In genomic region chr11:54056132-54056531, GRCm38 (mm10) we compare ENCODE assay signal across 11 mouse cellular contexts. TPM values are rescaled to one million over a fixed set of nuclear protein-coding genes. Genes with fewer than 3 reads are reported as not detected.
DNase-seq lines count a peak whose midpoint lies in the region; ATAC-seq and TF ChIP-seq lines count a peak whose summit lies in the region.
"Had no signal": no experiment of that assay in that cellular context is flagged by ENCODE, and none has a peak within 500 bp of the region (broad histone marks: within the 10 kb centered on the region; RNA-seq: fewer than 3 reads in every experiment).

No protein-coding gene starts in this region.

- no peak overlapping the region for H3K27ac ChIP-seq in intestine, embryonic 15.5 days
- H3K27ac ChIP-seq in intestine, embryonic 16.5 days (ENCODE audit: low read length) = no peak overlapping the region
- H3K27ac ChIP-seq: neural tube, embryonic 12.5 days had no signal

- peak; percentile 35; the same call in 1 of the 2 replicates for ATAC-seq in intestine, embryonic 15.5 days
- ATAC-seq in intestine, embryonic 16.5 days = no peak
- no peak for ATAC-seq in megakaryocyte-erythroid progenitor cell, adult 5-6 weeks (replicated peaks; ENCODE audit: low FRiP score, low TSS enrichment, poor library complexity, severe bottlenecking)

- peak; percentile 45 for DNase-seq in brain, embryonic 14.5 days (ENCODE audit: low read depth)
- peak; percentile 84 for DNase-seq in kidney, adult 9 months
- no peak for DNase-seq in frontal cortex, postnatal 36 days (ENCODE audit: low spot score in 2 of 2)
- no peak for DNase-seq in thymus, adult 18-20 months

- H3K79me2 ChIP-seq in C2C12 (ENCODE audit: control insufficient read depth, insufficient read depth) = peaks cover 8% of the 10 kb centered on the region

- no peaks in the 10 kb centered on the region for H3K27me3 ChIP-seq in intestine, embryonic 15.5 days (replicated peaks)
- no peaks in the 10 kb centered on the region for H3K27me3 ChIP-seq in intestine, embryonic 16.5 days (replicated peaks; ENCODE audit: control insufficient read depth, insufficient read depth, low read length)
- no peaks in the 10 kb centered on the region for H3K27me3 ChIP-seq in C2C12 (ENCODE audit: control insufficient read depth, insufficient read depth, insufficient read length)
- H3K27me3 ChIP-seq: limb, embryonic 13.5 days; neural tube, embryonic 12.5 days had no signal

- no peak overlapping the region for H3ac ChIP-seq in C2C12 (ENCODE audit: control insufficient read depth, insufficient read length, low read depth)

- H3K36me3 ChIP-seq in intestine, embryonic 15.5 days = 0 out of 2 replicates have a peak, but pooled peaks cover 3% of the 10 kb centered on the region
- no peaks in the 10 kb centered on the region for H3K36me3 ChIP-seq in intestine, embryonic 16.5 days (ENCODE audit: control insufficient read depth, insufficient read depth, low read length)
- H3K36me3 ChIP-seq in C2C12 (ENCODE audit: control insufficient read depth, insufficient read depth) = peaks cover 52% of the 10 kb centered on the region
- H3K36me3 ChIP-seq: neural tube, embryonic 12.5 days had no signal

- no peak for TF ChIP-seq POLR2A in brain, embryonic 14.5 days (IDR thresholded peaks at IDR 0.05; ENCODE audit: borderline replicate concordance, extremely low read depth, insufficient read depth, insufficient read length, poor library complexity, severe bottlenecking)

- H3K9ac ChIP-seq in intestine, embryonic 15.5 days = no peak overlapping the region
- H3K9ac ChIP-seq in intestine, embryonic 16.5 days (ENCODE audit: low read depth, low read length) = no peak overlapping the region
- H3K9ac ChIP-seq: limb, embryonic 13.5 days; neural tube, embryonic 12.5 days had no signal

- peak; percentile 7 for TF ChIP-seq CTCF in C2C12 (IDR thresholded peaks at IDR 0.05; ENCODE audit: control insufficient read depth, insufficient read depth, insufficient read length)
- TF ChIP-seq CTCF in brain, embryonic 14.5 days (IDR thresholded peaks at IDR 0.05; ENCODE audit: borderline replicate concordance, extremely low read depth, insufficient read depth, insufficient read length) = 0 out of 2 replicates have a peak, but pooled peaks have one; percentile 18

- H3K4me2 ChIP-seq in intestine, embryonic 15.5 days (replicated peaks) = no peak overlapping the region
- no peak overlapping the region for H3K4me2 ChIP-seq in intestine, embryonic 16.5 days (ENCODE audit: low read depth, low read length)
- H3K4me2 ChIP-seq: limb, embryonic 13.5 days; neural tube, embryonic 12.5 days had no signal

- H3K79me3 ChIP-seq in C2C12 (ENCODE audit: low read depth) = no peaks in the 10 kb centered on the region

- H3K4me3 ChIP-seq in intestine, embryonic 15.5 days (replicated peaks) = no peak overlapping the region
- no peak overlapping the region for H3K4me3 ChIP-seq in intestine, embryonic 16.5 days (ENCODE audit: low read length)
- H3K4me3 ChIP-seq in C2C12 (ENCODE audit: insufficient read depth, poor library complexity, severe bottlenecking) = no peak overlapping the region
- H3K4me3 ChIP-seq: limb, embryonic 13.5 days; neural tube, embryonic 12.5 days had no signal

- H3K9me3 ChIP-seq in intestine, embryonic 15.5 days = no peaks in the 10 kb centered on the region
- H3K9me3 ChIP-seq in intestine, embryonic 16.5 days (ENCODE audit: control insufficient read depth, low read length) = no peaks in the 10 kb centered on the region
- H3K9me3 ChIP-seq: limb, embryonic 13.5 days; neural tube, embryonic 12.5 days had no signal

- WGBS in intestine, embryonic 15.5 days = 42% methylated on average over 8 of the region's 8 CpGs
- WGBS in intestine, embryonic 16.5 days = 44% methylated on average over 8 of the region's 8 CpGs

- H3K4me1 ChIP-seq in intestine, embryonic 15.5 days (replicated peaks) = peaks cover 37% of the 10 kb centered on the region
- peaks cover 19% of the 10 kb centered on the region for H3K4me1 ChIP-seq in intestine, embryonic 16.5 days (ENCODE audit: control insufficient read depth, insufficient read depth, low read length)

TF ChIP-seq in C2C12, 6 proteins besides CTCF, POLR2A, EP300 and RAD21:
- TF ChIP-seq MAX (IDR thresholded peaks at IDR 0.05) (no peak), MYOD1 (IDR thresholded peaks at IDR 0.05; ENCODE audit: control insufficient read depth, insufficient read length, low read depth) (no peak), MYOG (IDR thresholded peaks at IDR 0.05; ENCODE audit: control insufficient read depth, extremely low read depth, insufficient read length) (no peak), CEBPB (IDR thresholded peaks at IDR 0.05; ENCODE audit: low read depth) (no peak), USF1 (IDR thresholded peaks at IDR 0.05; ENCODE audit: low read depth) (no peak), FOSL1 (IDR thresholded peaks at IDR 0.05; ENCODE audit: insufficient read depth, low read length, poor library complexity, severe bottlenecking) (no peak)

RNA-seq across cellular contexts. Expression of gene Pdlim4, which starts 12.7 kb away (rescaled TPM):
- polyA plus RNA-seq in intestine, embryonic 15.5 days (2015; fragmentation: Nextera tagmentation; extraction: Ambion mirVana) = 35.9 and 42.1 TPM in 2 replicates
- polyA plus RNA-seq in intestine, embryonic 16.5 days (2015; fragmentation: Nextera tagmentation; extraction: Ambion mirVana) = 35.7 and 37.8 TPM in 2 replicates
- 120 TPM for polyA plus RNA-seq in C2C12 (2012; fragmentation: generic; extraction: Trizol)
- polyA plus RNA-seq in brain, embryonic 14.5 days (2012; rRNA removed) = 26.0 and 38.9 TPM in 2 replicates
- not detected in 2 replicates for total RNA-seq in megakaryocyte-erythroid progenitor cell, adult 5-6 weeks (2014; fragmentation: Nextera tagmentation)
- 0.69 TPM in 1 of 2 replicates, not detected in the other for total RNA-seq in megakaryocyte-erythroid progenitor cell, adult 5-6 weeks (2017)

RNA-seq across cellular contexts. Expression of gene Slc22a4, which starts 28.2 kb away (rescaled TPM):
- polyA plus RNA-seq in intestine, embryonic 15.5 days (2015; fragmentation: Nextera tagmentation; extraction: Ambion mirVana) = 0.72 and 1.4 TPM in 2 replicates
- polyA plus RNA-seq in intestine, embryonic 16.5 days (2015; fragmentation: Nextera tagmentation; extraction: Ambion mirVana) = 0.87 and 1.4 TPM in 2 replicates
- polyA plus RNA-seq in C2C12 (2012; fragmentation: generic; extraction: Trizol) = 4.0 TPM
- polyA plus RNA-seq in brain, embryonic 14.5 days (2012; rRNA removed) = 1.8 and 2.2 TPM in 2 replicates
- 8.4 and 11.5 TPM in 2 replicates for total RNA-seq in megakaryocyte-erythroid progenitor cell, adult 5-6 weeks (2014; fragmentation: Nextera tagmentation)
- total RNA-seq in megakaryocyte-erythroid progenitor cell, adult 5-6 weeks (2017) = 1.8 and 4.9 TPM in 2 replicates

RNA-seq across cellular contexts. Expression of gene P4ha2, which starts 43.8 kb away (rescaled TPM):
- 41.8 and 44.8 TPM in 2 replicates for polyA plus RNA-seq in intestine, embryonic 15.5 days (2015; fragmentation: Nextera tagmentation; extraction: Ambion mirVana)
- 43.7 and 46.2 TPM in 2 replicates for polyA plus RNA-seq in intestine, embryonic 16.5 days (2015; fragmentation: Nextera tagmentation; extraction: Ambion mirVana)
- polyA plus RNA-seq in C2C12 (2012; fragmentation: generic; extraction: Trizol) = 26.4 TPM
- polyA plus RNA-seq in brain, embryonic 14.5 days (2012; rRNA removed) = 14.0 and 15.0 TPM in 2 replicates
- total RNA-seq in megakaryocyte-erythroid progenitor cell, adult 5-6 weeks (2014; fragmentation: Nextera tagmentation) = 1.4 and 12.9 TPM in 2 replicates
- total RNA-seq in megakaryocyte-erythroid progenitor cell, adult 5-6 weeks (2017) = 0.65 and 2.5 TPM in 2 replicates
- total RNA-seq: granulocyte monocyte progenitor cell, adult 5-6 weeks had no signal

Comparison
In these comparisons a context has a peak if more than half of its experiments do, and no peak if none do; other contexts are left out.
1. DNase-seq: peak in brain, embryonic 14.5 days (single experiment) and kidney, adult 9 months (single experiment); none in frontal cortex, postnatal 36 days (0 of 2) and thymus, adult 18-20 months (0 of 2).